Mouse (Mus musculus) spleen, embryonic (tissue): ENCODE measurements at regions not wholly inside any gene's neighbourhood (a gene's known extent, or its start where the extent isn't known, plus 50 kb on each side); places are given as distances from the start of the nearest gene placed in this dataset.

Source experiments
- CTCF ChIA-PET: fragments of 350-600 bp; sonication (Branson Sonifier 250); formaldehyde crosslinking; loops from one replicate; lab custom pipeline; 2022; lab: Charles Lee

DNA sequence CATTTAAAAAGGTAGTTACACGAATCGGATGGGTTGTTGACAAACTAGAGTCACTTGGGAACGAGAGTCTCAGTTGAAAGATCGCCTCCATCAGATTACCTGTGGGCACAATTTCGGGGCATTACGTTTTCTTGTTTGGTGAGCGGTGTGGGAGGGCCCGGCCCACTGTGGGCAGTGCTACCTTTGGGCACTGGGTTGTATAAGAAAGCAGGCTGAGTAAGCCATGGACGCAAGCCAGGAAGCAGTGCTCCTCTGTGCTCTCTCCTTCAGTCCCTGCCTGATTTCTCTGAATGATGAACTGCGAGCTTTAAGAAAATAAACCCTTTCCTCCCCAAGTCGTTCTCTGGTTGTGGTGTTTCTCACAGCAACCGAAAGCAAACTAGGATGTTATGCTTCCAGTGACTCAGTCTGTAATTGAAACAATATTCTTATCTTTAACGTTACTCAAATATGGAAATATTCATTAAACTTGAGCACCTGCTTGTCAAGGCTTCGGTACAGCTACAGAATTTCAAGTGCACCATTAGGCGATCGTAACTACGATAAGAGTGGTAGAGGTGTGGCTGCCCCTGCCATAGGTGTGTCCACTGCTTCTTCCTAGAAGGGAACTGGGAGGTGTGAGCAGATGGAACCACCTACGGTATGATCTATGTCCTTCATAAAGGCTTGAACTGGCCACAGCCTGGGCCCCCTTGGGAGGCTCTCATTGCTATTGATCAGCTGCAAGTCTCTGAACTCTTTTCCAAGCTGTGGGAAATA, 119.2 kb upstream of the Tsc22d1 start:
- CTCF ChIA-PET: no interaction called here

DNA sequence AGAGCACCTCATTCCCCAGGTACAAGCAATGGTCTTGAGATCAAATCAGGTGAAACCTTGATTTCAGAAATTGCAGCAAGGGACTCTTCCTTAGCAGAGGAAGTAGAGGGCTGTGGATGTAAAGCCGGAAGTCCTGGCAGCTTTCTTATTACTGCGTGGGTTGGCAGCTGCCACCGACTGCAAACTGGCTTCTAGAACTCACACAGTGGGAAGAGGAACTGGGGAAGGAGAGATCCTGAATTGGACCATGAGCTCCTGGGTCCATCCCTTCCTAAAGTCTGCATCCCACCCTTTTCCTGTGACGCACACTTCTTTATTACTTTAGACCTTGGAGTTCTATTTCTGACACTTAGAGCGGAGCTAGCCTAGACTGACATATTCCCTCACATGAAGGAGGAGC, 116.9 kb upstream of the Tsc22d1 start:
- CTCF ChIA-PET: no interaction called here

DNA sequence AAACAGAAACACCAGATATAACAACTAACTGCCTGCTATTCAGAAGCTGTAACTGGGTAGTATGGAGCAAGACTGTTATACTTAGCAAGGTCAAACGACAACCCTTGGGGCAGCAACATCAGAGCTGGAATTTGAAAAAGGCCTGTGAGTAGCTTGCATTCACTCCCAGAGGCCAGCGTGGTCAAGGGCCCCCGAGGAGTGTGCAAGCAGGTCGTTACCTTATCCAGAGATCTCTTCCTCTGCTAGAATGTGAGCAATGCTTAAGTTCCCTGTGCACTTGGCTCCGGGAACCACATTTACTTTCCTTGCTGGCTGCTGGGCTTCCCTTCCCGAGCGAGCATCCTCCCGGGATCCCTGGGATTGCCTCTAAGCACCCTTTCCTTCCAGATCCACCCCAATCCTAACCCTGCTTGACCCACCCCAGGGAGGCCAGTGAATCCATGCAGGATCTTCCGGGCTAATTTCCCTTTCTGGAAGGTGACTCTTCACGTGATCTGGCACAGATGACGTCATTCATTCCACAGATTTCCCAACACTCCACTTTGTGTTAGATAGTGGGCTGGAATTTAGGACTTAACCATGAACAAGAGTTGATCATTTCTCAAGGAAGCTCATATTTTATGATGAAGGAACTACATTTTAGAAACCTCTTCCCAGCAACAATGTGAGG, 112.3 kb upstream of the Tsc22d1 start:
- CTCF ChIA-PET: no interaction called here

DNA sequence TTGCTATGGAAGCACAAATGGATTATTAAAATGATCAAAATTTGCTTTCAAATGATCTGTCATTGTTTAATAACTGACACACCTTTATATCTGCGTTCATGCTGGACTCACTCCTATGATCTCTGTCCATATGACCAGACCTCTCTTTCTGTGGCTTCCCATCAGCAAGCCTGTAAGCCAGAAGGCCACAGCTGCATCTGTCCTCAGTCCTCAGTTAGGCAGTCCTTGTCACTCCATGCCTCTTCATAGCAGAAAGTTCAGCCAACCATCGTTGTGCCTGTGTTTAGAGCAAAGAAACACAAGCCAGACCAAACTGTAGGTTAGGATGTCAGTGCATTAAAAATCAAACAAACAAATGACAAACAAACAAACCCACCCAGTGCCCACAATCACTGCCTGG, 107.2 kb upstream of the Tsc22d1 start:
- CTCF ChIA-PET: no interaction called here

DNA sequence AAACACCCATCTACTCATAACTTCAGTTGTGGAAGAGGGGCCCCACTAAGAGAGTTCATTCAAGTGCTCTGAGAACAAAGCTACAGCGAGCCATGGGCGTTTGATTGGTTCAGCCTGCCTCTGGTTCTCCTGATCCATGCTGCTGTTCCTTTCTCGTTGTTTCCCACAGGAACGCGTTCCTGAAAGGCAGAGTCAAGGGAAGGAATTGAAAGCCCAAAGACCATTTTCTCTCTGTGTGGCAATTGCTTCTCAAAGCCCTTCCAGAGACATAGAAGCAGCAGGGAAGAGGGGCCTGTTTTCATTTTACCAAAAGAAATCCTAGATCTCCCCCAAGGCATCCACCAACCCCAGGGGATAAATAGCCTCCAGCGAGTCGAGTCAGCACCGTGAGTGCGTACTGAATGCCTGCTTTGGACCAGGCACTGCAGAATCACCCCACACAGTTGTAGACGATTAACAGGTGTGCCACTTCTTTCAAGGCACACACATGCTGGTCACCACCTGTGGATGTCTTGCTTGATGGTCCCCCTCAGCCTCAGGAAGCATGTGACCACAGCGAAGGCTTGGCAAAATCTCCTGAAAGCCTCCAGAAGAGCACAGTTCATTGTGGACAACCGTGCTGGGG, 106.5 kb upstream of the Tsc22d1 start:
- CTCF ChIA-PET: no interaction called here

DNA sequence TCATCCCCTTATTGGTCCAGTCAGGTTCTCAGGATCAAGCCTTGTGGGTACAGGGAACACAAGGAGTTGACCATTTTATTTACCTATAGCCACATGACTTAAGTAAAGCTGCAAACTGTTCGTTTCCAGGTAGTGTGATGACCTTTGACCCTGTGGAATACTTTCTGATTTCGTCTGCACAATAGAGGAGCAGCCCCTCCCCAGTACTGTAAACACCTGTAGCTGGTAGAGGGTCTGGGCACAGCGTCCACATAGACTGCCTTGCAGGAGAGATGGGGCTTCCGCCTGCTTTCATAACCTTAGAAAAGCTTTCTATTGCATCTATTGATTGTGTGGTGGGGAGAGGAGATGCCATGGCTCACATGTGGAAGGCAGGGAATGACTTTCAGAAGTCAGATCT, 105.2 kb upstream of the Tsc22d1 start:
- CTCF ChIA-PET: no interaction called here

DNA sequence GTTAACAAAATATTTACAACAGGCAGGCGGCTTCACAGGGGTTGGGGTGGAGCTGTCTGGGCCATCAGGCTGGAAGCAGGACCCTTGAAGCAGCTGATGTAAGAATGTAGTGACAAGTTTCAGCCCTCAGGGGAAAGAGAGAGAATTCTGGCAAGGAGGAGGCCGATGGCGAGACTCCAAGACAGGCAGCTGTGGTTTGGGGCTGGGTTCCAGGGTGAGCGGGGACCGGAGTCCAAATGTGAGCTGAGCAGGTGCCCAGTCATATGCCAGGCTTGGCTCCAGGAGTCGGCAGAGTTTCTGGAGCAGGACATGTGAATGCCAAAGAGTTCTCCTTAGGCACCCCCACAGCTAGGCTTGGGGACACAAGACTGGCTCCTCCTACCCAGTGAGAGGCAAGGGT, 104.5 kb upstream of the Tsc22d1 start:
- CTCF ChIA-PET: no interaction called here

DNA sequence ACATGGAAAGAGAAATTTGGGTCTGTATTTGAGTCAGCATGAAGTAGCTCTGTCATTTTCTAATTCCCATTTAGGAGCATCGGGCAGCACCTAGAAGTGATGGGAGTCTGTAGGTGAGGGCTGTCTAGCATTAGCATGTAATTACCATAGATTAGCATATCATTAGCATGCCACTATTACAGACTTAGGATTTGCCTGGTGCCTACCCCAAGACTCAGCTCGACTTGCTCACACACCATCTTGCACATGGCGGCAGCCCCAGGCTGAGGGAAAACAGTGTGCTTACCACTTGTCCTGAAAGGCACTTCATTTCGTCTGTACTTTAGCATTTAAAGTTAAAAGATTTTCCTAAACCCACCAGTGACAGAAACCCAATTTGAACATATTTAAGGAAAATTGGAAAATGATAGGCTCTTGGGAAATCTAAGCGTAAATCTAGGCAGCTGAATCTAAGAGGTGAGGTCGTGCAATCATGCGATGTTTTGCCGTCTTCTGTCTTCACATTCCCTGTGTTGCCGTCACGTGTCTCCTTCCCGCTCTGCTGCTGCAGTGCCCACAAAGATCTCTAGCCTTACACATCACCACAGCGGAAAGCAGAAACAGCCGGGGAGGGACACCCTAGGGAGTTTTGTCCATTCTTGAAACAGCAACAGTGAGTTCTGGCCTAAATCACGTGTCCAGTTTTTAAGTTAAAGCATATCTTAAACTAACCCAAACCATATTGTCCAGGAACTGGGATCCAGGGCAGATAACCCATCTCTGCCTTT, 101.2 kb upstream of the Tsc22d1 start:
- CTCF ChIA-PET: no interaction called here

DNA sequence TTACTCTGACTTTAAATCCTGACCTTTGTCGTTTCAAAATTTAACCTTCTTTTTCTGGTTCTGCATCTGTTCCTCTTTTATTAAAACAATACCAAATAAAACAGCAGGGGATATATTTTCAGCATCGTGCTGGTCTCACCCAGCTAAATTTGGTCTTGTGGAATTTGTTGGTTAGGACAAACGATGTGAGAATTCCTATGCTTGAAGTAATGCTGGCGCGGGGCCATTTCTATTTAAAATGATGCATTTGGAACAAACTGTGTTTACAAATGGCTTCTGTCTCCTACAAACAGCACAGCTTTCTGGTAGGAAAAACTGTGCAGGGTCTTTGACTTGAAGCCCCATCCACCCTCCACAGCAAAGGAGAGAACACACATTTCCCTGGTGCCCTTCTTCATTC, 96.3 kb upstream of the Tsc22d1 start:
- CTCF ChIA-PET: no interaction called here

DNA sequence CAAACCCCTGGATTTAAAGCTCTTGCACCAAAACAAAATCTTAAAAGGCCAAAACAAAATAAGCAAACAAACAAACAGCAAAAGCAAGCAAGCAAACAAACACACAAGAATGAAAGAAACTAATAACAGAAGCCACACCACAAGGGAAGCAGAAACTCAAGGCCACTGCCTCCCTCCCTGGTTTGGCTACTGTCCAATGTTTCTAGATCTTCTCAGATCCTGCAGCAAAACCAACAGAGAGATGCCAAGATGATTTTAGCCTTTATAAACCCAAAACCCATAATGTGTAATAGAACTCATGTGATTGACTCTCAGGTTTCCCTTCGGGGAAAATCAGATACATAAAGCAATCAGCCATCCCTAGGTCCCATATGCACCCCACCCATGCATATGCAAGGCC, 90.5 kb upstream of the Tsc22d1 start:
- CTCF ChIA-PET: no interaction called here

DNA sequence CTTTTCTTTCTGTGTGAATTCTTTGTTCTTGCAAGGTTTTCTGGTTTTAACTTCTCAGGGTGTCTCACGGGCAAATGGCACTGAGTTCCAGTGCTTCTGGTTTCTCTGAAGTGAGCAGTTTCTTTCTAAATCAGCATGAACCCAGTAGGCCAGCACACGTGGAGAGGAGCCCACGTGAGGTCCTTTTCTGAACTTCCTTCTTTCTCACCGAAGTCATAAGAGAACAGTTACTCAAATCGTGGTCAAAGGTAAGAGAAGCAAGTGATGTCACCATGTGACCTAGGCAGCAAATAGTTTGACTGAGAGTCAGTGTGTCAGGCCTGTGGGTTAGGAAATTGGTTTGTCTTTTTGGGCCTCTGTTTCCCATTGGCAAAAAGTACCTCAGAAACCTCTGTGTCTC, 84.8 kb upstream of the Tsc22d1 start:
- CTCF ChIA-PET: interaction anchor here (0.7 kb wide), 1 partner anchor 1512 kb away, joined by 5 read pairs; no protein-coding TSS in a partner anchor

DNA sequence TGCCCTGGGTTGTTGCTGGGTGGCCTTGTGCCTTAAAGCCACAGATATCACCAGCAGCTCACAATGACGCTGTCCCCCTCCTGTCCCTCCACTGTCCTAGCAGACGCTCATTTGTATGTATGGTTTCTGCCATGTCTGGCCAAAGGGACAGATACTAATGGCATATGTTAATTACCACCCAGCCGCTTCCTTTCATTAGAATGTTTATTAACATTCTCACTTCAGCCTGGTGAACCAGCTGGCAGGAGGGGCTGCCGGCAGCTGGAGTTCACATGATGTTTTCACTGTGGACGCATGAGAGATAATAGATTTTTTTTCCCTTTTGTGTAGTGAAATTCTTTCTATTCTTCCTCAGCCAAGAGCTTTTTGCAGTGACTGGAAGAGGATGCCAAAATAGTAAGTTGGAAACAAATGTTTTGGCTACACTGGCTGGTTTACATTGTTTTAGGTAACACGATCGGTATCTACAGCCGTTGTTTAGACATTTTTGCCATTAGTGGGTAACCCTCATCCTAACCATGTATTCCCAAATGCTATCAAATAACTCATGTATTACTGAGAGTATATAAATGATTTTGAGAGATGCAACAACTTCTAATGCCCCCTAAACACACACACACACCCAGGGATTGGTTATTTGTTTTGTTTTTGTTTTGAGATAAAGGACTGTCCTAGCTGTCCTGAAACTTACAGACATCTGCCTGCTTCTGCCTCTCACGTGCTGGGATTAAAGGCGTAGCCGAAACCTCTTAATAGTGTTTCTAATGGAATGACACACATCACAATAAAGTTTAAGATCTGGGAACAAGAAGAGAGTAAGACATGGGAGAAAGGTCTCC, 83.0 kb upstream of the Tsc22d1 start:
- CTCF ChIA-PET: no interaction called here

DNA sequence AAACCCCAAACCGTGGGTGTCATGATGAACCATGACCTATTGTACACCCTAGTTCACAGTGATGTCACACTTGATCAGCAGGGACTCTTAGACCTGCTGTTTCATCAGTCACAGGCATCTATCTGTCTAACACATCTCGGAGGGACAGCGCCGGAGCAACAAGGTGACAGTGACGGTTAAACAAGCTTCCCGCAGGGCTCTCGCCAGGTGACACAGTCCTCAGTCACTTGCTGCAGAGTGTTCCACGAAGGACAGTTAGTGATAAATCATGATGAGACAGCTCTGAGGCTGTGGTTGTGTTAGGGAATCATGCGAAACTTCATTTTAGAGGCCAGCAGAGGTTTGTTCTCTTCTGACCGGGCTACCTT, 82.4 kb upstream of the Tsc22d1 start:
- CTCF ChIA-PET: no interaction called here

DNA sequence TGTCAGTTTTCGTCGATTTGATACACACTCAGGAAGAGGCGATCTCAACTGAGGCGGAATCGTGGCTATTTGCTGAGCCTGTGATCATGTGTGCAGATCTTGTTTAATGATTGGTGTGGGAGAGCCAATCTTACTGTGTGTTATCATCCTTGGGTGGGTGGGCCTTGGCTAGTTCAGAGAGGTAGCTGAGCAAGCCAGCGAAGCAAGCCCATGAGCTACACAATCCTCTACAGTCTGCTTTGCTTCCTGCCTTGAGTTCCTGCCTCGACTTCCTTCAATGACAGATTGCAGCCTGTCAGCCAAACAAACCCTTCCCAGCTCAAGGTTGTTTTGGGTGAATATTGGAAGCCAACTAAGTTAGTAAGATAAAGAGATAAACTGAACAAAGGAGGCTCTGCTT, 74.0 kb upstream of the Tsc22d1 start:
- CTCF ChIA-PET: interaction anchor here (0.6 kb wide), 1 partner anchor 1139 kb away, joined by 7 read pairs; no protein-coding TSS in a partner anchor

DNA sequence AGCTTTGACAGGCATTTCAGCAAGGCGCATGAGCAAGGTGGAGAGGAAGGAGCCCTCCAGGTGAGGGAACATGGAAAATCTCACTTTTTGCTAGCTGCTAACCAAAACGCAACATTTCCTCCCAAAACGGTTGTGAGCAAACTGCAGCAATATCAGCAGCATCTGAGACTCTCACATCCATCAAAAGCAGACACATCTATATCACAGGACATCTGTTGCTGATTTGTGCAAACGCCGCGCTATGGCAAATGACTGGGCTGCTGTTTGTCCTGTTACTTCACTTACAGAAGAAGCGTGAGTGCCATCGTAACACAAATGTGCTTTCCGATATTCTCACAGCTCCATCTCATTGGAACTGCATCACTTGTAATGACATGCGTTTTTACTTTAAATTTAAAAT, 73.5 kb upstream of the Tsc22d1 start:
- CTCF ChIA-PET: no interaction called here

DNA sequence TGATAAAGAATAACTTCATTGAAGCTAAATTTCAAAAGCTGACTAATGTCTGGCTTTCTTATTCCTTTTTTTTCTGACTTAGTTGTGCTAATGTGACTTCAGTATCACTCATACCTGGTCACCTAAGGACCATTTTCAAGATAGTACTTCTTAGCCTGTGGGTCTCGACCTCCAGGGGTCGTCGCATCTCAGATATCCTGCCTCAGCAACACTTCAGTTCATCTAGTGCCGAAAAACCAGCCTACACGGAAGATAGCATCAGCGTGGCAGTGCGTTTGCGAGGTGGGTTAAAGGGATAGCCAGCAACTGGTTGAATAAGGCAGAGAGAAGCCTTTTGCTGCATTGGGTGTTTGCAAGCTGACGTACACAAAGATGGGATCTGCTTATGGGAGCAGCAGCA, 62.9 kb upstream of the Tsc22d1 start:
- CTCF ChIA-PET: no interaction called here

DNA sequence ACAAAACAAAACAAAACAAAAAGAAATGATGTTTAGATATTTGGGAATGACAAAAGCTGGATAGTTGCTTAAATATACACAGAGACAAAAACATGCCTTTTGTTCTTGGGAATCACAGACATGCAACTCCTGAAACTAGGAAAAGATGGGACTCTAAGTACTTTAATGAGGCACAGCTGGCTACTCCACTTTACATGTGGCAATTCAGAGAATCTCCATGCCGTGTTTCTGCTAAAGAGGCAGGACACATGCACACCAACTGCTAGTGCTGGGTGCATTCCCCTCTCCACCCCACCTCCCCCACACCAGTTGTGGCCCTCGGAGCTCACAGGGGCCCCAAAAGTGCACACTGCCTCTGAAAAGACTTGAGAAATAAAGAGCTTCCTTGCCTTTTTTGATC, 58.6 kb upstream of the Tsc22d1 start:
- CTCF ChIA-PET: no interaction called here

DNA sequence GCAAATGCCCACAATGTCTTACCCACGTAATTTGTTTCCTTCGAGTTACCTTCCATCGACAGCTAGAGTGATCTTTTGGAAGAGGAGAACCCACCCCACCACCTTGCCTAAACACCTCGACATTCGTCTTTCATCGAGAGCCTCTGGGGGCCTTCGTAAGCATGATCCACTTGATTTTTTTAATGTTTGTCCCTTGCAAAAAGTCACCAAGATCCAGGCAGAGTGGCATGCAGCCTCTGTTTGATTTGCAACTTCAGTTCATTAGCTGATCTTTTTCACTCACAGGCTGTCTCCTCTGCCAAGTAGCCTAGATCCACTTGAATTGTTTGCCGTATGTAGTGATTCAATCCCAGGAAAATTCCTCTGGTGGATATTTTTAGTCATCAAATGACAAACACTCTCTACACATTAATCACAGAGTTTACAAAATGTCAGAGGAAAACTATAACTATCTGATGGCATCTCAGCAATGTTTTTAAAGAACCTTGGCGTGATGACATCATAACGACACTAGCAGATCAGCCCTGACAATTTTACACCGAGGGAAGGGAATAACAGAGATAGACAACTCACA, 54.8 kb upstream of the Tsc22d1 start:
- CTCF ChIA-PET: no interaction called here

DNA sequence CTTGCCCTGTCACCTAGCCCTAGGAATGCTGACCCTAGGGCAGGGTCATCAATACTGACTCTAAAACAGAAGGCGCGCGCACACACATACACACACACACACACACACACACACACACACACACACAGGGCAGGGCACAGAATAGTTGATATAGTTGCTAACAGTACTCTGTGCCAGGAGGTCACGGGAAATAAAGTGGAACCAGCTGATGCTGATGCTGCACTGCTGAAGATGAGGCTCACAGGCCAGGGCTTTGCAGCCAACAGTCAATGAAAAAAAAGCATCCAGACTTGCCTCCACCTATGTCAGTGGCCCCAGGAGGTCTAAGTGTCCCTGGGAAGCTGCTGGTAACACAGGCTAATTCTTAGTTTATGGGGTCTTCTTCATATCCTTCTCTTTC, 50.7 kb upstream of the Tsc22d1 start:
- CTCF ChIA-PET: no interaction called here
